In genomic region chr7:100862828-100863638, GRCm38 (mm10) we compare ENCODE assay signal across 8 mouse cellular contexts. TPM values are rescaled to one million over a fixed set of nuclear protein-coding genes. Genes with fewer than 3 reads are reported as not detected.
DNase-seq lines count a peak whose midpoint lies in the region; ATAC-seq and TF ChIP-seq lines count a peak whose summit lies in the region.

Relt (minus strand) TSS chr7:100863446.

- no peaks in the 10 kb centered on the region; the same call in 1 of the 2 replicates for H3K27me3 ChIP-seq in embryonic facial prominence, embryonic 12.5 days
- no peaks in the 10 kb centered on the region for H3K27me3 ChIP-seq in limb, embryonic 11.5 days (ENCODE audit: control insufficient read depth, insufficient read depth, low read length)
- no peaks in the 10 kb centered on the region for H3K27me3 ChIP-seq in midbrain, embryonic 13.5 days
- H3K27me3 ChIP-seq in small intestine, adult 2 months (ENCODE audit: control insufficient read depth, insufficient read depth, low read length): no peaks in the 10 kb centered on the region; the same call in 1 of the 2 replicates

- H3K9me3 ChIP-seq in embryonic facial prominence, embryonic 12.5 days: no peaks in the 10 kb centered on the region
- no peaks in the 10 kb centered on the region for H3K9me3 ChIP-seq in limb, embryonic 11.5 days (ENCODE audit: control insufficient read depth, low read length)
- no peaks in the 10 kb centered on the region for H3K9me3 ChIP-seq in midbrain, embryonic 13.5 days

- peaks cover 21% of the 10 kb centered on the region for H3K4me1 ChIP-seq in embryonic facial prominence, embryonic 12.5 days
- H3K4me1 ChIP-seq in limb, embryonic 11.5 days (ENCODE audit: control insufficient read depth, insufficient read depth, low read length): peaks cover 10% of the 10 kb centered on the region
- H3K4me1 ChIP-seq in midbrain, embryonic 13.5 days (replicated peaks): peaks cover 13% of the 10 kb centered on the region
- H3K4me1 ChIP-seq in small intestine, adult 2 months (ENCODE audit: control insufficient read depth, insufficient read depth, insufficient read length, low read length): peaks cover 4% of the 10 kb centered on the region

- DNase-seq in 3T3-L1 (ENCODE audit: low read depth, low spot score): peak; percentile 89
- peak; percentile 95 to 96 for DNase-seq in adrenal gland, postnatal 36 days
- DNase-seq in heart, adult 18-20 months: peak; percentile 95 to 96
- DNase-seq in kidney, adult 18-20 months: peak; percentile 89
- DNase-seq in limb, embryonic 11.5 days (ENCODE audit: low spot score): peak; percentile 100

- peak within 1 kb of the TSS; percentile 61 for H3K9ac ChIP-seq in embryonic facial prominence, embryonic 12.5 days
- peak within 1 kb of the TSS; percentile 76 for H3K9ac ChIP-seq in limb, embryonic 11.5 days (ENCODE audit: low read length)
- H3K9ac ChIP-seq in midbrain, embryonic 13.5 days (replicated peaks): peak within 1 kb of the TSS; percentile 79

- ATAC-seq in embryonic facial prominence, embryonic 12.5 days (ENCODE audit: insufficient number of reproducible peaks, insufficient read depth, low FRiP score, low TSS enrichment): peak; percentile 84
- peak; percentile 85 for ATAC-seq in limb, embryonic 11.5 days (ENCODE audit: insufficient number of reproducible peaks, low FRiP score, low TSS enrichment, low read depth)
- ATAC-seq in midbrain, embryonic 13.5 days: peak; percentile 90

- H3K4me2 ChIP-seq in embryonic facial prominence, embryonic 12.5 days (replicated peaks): peak within 1 kb of the TSS; percentile 98
- peak within 1 kb of the TSS; percentile 95 for H3K4me2 ChIP-seq in limb, embryonic 11.5 days (ENCODE audit: low read depth, severe bottlenecking)
- peak within 1 kb of the TSS; percentile 96 for H3K4me2 ChIP-seq in midbrain, embryonic 13.5 days (replicated peaks)

- peak; percentile 61 for TF ChIP-seq CTCF in small intestine, adult 2 months (IDR thresholded peaks at IDR 0.05; ENCODE audit: extremely low read depth, insufficient read length, insufficient replicate concordance, low read depth, low read length)

- 0 out of 2 replicates have a peak, but pooled peaks have one; percentile 37 for TF ChIP-seq POLR2A in small intestine, adult 2 months (IDR thresholded peaks at IDR 0.05; ENCODE audit: low read depth, low read length)

- H3K27ac ChIP-seq in embryonic facial prominence, embryonic 12.5 days: peak within 1 kb of the TSS; percentile 43; the same call in 1 of the 2 replicates
- peak within 1 kb of the TSS; percentile 56 for H3K27ac ChIP-seq in limb, embryonic 11.5 days (replicated peaks; ENCODE audit: low read depth, low read length)
- H3K27ac ChIP-seq in midbrain, embryonic 13.5 days: peak within 1 kb of the TSS; percentile 84
- H3K27ac ChIP-seq in small intestine, adult 2 months (ENCODE audit: insufficient read depth, low read depth, low read length): peak within 1 kb of the TSS; percentile 38; the same call in 1 of the 2 replicates

- no peaks in the 10 kb centered on the region for H3K36me3 ChIP-seq in embryonic facial prominence, embryonic 12.5 days
- H3K36me3 ChIP-seq in limb, embryonic 11.5 days (ENCODE audit: control insufficient read depth, insufficient read depth, low read length): no peaks in the 10 kb centered on the region
- H3K36me3 ChIP-seq in midbrain, embryonic 13.5 days: no peaks in the 10 kb centered on the region
- no peaks in the 10 kb centered on the region for H3K36me3 ChIP-seq in small intestine, adult 2 months (ENCODE audit: control insufficient read depth, insufficient read depth, low read length)

- H3K4me3 ChIP-seq in embryonic facial prominence, embryonic 12.5 days: peak within 1 kb of the TSS; percentile 70
- peak within 1 kb of the TSS; percentile 76 for H3K4me3 ChIP-seq in limb, embryonic 11.5 days (ENCODE audit: low read depth, low read length)
- peak within 1 kb of the TSS; percentile 77 for H3K4me3 ChIP-seq in midbrain, embryonic 13.5 days (replicated peaks)
- H3K4me3 ChIP-seq in small intestine, adult 2 months (ENCODE audit: low read depth, low read length): peak within 1 kb of the TSS; percentile 87

- WGBS in embryonic facial prominence, embryonic 12.5 days: under 1% methylated on average over 84 of the region's 91 CpGs
- under 1% methylated on average over 75 of the region's 91 CpGs for WGBS in limb, embryonic 11.5 days
- under 1% methylated on average over 84 of the region's 91 CpGs for WGBS in midbrain, embryonic 13.5 days
- WGBS in small intestine, adult 2 months: 1% methylated on average over 91 of the region's 91 CpGs

RNA-seq across cellular contexts. Expression of gene Relt, which starts in this region (rescaled TPM):
- 1 to 10 TPM; 1.6 to 4.2 TPM for total RNA-seq in adrenal gland, postnatal 36 days (2021)
- polyA plus RNA-seq in embryonic facial prominence, embryonic 12.5 days (2016; fragmentation: Nextera tagmentation; extraction: Ambion mirVana): 3.4 and 4.1 TPM in 2 replicates
- 1 to 10 TPM; 4.5 to 5.4 TPM for total RNA-seq in heart, adult 18-20 months (2021)
- 2.6 and 4.1 TPM in 2 replicates for polyA plus RNA-seq in limb, embryonic 11.5 days (2014; fragmentation: Nextera tagmentation; extraction: Ambion mirVana)
- polyA plus RNA-seq in midbrain, embryonic 13.5 days (2015; fragmentation: Nextera tagmentation; extraction: Ambion mirVana): 2.7 and 3.5 TPM in 2 replicates
- polyA plus RNA-seq in small intestine, adult 2 months (2012; rRNA removed): 7.0 and 9.5 TPM in 2 replicates

Comparison
In these comparisons a context has a peak if more than half of its experiments do, and no peak if none do; other contexts are left out.
1. Peak in every context shown above with its lines: DNase-seq, ATAC-seq, H3K4me3 ChIP-seq and H3K27ac ChIP-seq.